Mouse (Mus musculus): ENCODE measurements around the gene Mpp2.

Mpp2 gene

DNA sequence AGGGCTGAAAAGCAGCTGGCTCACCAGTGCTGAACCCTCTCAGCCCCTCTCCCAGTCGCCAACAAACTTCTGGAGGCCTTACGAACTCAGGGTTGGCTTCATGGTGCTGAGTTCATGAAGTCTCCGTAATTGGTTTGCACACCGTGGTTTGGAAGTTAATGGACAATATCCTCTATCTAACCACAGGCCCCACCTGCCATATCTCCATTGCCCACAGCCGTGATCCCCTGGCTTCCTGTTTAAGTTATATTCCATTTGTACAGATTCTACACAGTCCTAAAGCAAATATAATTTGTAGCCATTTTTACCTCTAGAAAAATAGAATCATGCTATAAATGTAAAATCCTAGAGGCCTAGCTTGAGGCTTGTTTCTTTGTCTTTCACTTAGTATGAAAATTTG, 15.6 kb downstream of the Mpp2 start:
- DNase-seq (ENCODE audit: low read depth, low spot score) = no peak

DNA sequence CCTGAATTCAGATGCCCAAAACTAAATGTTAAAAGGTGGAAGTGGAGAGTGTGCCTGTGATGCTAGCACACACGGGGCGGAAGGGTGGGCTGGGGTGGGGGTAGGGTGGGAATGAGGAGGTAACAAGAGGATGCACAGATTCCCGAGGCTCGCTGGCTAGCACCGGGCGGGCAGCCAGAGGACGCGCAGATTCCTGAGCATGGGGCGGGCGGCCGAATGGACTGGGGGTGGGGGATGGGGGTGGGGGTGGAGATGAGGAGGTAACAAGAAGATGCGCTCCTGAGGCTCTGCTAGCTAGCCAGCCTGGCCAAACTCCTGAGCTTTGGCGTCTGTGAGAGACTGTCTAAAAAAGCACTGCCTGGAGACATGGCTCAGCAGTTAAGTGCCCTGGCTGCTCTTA, 17.9 kb downstream of the Mpp2 start:
- DNase-seq (ENCODE audit: low read depth, low spot score) = no peak

- no peak for DNase-seq (ENCODE audit: low read depth, low spot score)
Observed at GRCm38 (mm10) chr11:102069633-102070032, 18.7 kb downstream of the Mpp2 start.

DNA sequence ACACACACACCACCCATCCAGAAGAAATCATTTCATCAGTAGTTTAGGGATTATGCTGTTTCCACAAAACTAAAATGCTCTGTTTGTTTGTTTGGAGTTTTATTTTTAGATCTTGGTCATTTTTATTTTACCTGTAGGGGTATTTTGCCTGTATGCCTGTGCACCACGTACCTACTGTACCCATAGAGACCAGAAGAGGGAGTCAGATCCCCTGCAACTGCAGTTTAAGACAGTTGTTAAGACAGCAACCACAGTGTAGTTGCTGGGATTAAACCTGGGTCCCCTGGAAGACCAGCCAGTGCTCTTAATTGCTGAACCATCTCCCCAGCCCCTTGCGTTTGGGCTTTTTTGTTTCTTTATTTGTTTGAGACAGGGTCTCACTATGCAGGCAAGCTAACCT, 19.3 kb downstream of the Mpp2 start:
- DNase-seq (ENCODE audit: low read depth, low spot score) = no peak

DNA sequence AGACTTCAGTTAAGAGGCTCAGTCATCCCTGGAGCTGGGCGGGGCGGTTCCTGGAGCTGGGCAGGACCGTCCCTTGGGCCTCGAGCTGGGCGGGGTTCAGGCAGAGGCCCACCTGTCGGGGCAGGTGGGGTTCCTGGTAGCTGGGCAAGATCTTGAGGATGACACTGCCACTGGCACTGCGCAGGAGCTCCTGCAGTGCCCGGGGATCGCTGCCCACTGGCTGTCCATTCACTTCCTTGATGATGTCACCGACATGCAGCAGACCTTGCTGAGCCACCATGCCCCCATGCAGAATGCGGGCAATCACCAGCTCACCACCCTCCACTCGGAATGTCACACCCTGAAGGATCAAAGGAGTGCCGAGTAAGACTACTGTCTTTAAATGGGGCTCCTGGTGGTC, 25.2 kb downstream of the Mpp2 start:
- no peak for DNase-seq (ENCODE audit: low read depth, low spot score)

- DNase-seq (ENCODE audit: low read depth, low spot score) = no peak
Observed at GRCm38 (mm10) chr11:102061941-102062473, 26.3 kb downstream of the Mpp2 start.

DNA sequence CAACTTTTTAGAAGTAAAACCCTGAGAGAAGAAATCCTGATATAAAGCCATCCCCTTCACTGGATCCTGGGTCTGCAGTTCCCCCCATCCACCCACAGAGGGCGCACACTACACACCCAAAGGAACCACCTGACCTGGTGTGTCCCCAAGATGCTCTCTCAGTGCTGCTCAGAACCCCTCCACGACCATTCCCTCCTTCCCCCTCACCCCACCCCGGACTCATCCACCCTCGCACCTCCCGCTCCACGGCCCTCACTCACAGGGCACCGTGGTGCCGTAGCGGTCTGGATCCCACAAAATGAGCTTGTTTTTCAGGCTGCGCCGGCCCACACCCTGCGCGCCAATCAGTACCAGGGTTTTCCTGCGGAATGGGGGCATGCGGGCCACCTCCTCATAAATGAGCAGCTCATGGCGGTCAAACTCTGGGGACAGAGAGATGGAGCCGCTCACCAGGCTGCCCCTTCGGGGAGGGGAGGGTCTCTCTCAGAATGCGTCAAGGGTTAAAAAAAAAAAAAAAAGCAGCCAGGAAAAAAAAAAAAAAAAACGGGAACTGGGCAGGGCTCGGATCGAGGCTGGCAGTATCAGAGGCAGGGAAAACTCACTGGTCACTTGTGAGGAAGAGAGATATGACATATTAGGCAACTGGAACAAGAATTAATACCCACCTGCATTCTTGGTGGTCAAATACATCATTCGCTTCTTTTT, 26.9 kb downstream of the Mpp2 start:
- DNase-seq (ENCODE audit: low read depth, low spot score) = peak; percentile 72

GRCm38 (mm10) chr11:102053847-102054246, 34.5 kb downstream of the Mpp2 start:
- peak; percentile 35 for DNase-seq (ENCODE audit: low read depth, low spot score)

GRCm38 (mm10) chr11:102053183-102053582, 35.1 kb downstream of the Mpp2 start:
- DNase-seq (ENCODE audit: low read depth, low spot score) = no peak

DNA sequence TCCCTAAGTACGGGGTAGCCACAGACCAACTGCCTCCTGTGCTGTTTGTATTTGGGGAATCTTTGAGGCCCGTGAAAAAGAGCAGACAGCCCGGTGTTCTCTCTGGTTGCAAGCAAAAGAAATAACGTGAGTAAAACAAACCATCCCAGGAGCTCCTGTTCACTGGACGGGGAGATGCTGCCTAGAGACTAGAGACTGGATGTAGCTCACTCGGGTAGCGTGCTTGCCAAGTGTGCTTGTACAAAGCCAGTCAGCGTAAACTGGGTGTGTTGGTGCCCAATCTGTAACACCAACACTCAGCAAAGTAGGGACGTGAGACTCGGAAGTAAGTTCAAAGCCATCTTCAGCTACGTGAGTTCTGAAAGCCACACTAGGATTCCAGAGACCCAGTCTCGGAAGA, 35.6 kb downstream of the Mpp2 start:
- no peak for DNase-seq (ENCODE audit: low read depth, low spot score)

DNA sequence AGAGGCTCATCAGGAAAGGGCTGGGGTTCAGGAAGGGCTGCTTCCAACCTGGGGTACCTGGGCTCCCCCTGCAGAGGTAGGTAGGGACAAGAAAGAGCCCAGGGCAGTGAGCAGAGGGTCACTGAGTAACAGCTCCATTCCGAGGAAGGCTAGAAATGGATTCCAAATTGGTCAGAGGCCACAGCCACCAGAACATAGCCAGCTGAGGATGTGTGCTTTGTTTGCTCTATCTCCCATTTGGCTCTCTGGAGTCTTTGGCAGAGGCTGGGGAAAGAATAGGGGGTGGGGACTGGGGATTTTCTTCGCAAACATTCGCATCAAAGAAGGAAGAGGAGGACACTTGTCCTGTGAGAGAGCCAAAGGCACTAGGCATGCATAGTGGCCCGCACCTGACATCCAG, 36.4 kb downstream of the Mpp2 start:
- no peak for DNase-seq (ENCODE audit: low read depth, low spot score)

DNA sequence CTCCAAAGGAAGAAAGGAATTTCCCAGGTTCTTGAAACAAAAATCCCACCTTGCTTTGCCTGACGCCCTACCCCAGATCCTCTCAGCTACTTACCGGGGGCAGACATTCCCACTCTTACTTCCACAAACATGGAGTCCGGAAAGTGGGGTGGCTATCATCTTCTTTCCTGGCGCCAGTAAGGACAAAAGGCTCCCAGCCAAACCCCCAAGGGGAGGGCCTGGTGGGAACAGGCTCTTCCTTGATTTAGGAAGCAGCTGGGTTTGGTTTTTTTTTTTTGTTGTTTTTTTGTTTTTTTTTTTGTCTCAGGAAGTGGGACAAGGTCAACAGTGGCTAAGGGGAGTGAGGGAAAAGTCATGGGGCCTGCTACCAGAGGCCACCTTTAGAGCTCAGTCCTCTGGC, 36.8 kb downstream of the Mpp2 start:
- DNase-seq (ENCODE audit: low read depth, low spot score) = no peak

DNA sequence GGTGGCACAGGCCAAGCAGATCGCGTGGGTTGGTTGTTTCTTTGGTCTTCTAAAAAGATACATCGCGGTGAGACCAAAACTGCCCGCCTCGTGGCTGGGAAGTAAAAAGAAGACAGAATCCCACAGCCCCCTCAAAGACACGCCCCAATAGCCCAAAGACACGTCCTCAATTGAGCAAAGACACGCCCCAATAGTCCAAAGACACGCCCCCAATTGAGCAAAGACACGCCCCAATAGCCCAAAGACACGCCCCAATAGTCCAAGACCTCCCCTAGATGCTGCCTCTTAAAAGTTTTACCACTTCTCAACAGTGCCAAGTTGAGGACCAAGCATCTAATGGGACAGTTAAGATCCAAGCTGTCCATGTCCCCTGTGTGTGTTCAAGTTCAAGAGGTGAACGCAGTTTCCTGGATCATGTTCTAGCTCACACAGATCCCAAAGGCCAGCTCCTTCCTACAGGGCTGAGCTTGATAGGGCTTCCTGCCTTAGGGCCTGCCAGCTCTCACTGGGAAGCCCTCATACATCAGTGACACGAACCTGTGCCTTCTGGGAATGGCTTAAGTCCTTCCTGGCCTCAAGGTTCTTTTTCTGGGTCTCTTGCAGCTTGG, 38.3 kb downstream of the Mpp2 start:
- DNase-seq (ENCODE audit: low read depth, low spot score) = no peak

DNA sequence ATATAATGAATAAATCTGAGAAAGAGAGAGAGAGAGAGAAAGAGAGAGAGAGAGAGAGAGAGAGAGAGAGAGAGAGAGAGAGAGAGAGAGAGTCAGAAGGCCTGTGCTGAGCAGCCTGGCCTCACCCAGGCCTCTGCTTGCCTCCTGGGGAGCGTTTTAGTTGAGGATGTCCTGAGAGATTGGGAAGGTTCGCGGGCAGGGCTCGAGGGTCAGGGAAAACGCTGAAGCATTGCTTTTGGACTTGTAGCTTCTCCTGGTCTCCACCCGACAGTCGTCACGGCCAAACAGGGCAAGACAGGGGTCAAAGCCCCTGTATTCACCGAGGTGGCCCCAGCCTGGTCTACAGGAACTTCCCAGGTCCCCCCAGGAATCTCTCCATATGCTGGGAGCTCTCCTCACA, 41.7 kb downstream of the Mpp2 start:
- DNase-seq (ENCODE audit: low read depth, low spot score) = no peak

- no peak for DNase-seq (ENCODE audit: low read depth, low spot score)
Observed at GRCm38 (mm10) chr11:102044691-102045212, 43.6 kb downstream of the Mpp2 start.

DNA sequence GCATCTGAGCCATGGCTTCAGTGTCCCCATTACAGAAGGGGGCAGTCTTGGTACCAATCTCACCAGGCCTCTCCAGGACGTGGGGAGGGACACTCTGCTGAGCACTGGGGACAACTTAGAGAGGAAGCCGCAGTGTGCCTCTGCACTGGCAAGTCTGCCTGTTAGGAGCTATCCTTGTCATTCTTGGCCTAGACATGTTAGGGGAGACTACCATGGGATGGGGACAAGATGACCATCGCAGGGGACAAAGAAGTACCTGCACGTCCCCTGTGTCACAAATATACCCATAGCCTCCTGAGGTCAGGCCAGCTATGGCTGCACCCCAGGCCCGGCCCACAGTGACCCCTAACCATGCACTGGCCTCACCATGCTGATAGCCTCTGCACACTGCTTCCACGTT, 44.9 kb downstream of the Mpp2 start:
- DNase-seq (ENCODE audit: low read depth, low spot score) = no peak

DNA sequence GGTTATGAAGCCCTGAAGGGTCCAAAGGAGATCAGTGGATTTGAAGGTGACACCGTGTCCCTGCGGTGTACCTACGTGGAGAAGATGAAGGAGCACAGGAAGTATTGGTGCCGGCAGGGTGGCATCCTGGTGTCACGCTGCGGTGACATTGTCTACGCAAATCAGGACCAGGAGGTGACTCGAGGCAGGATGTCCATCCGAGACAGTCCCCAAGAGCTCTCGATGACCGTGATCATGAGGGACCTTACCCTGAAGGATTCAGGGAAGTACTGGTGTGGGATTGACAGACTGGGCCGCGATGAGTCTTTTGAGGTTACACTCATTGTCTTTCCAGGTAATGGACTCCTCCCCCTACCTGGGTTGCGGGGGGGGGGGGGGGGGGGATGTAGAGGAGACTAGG, 45.3 kb downstream of the Mpp2 start:
- no peak for DNase-seq (ENCODE audit: low read depth, low spot score)

GRCm38 (mm10) chr11:102041350-102041949, 46.9 kb downstream of the Mpp2 start, which contains the start of gene Cd300lg:
Gene Cd300lg (plus strand): TSS chr11:102041509.
- DNase-seq (ENCODE audit: low read depth, low spot score) = no peak

DNA sequence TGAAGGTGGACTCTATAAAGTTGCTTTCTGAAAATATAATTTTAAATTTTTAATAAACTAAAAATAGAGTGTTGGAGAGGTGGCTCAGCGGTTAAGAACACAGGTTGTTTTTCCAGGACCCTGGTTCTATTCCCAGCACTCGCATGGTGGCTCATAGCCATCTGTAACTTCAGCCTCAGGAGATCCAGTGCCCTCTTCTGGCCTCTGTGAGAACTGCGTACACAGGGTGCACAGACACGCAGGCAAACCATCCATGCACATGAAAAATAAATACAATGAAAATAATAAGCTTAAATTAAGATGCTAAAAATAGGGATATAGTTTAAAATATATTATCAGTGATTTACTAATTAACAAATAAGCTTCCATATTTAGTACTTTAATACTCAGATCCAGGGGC, 47.7 kb downstream of the Mpp2 start:
- no peak for DNase-seq (ENCODE audit: low read depth, low spot score)

DNA sequence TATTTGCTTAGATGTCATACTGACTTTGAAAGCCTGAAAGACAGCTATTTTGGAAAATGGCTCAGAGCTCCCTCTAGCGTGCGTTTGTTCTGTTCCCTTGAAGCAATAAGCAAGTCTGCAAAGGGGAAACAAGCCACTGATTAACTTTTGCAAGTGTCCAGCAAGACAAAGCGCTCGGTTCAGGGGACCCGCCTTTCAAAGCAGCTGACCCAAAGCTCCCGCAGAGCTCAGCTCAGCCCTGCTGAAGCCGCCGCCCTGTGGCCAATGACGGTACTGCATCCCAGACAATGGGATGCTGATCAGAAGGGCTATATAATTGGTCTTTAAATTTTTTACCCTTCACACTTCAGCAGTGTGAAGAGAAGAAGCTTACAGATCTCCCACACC, 48.2 kb downstream of the Mpp2 start:
- peak; percentile 65 for DNase-seq (ENCODE audit: low read depth, low spot score)

DNA sequence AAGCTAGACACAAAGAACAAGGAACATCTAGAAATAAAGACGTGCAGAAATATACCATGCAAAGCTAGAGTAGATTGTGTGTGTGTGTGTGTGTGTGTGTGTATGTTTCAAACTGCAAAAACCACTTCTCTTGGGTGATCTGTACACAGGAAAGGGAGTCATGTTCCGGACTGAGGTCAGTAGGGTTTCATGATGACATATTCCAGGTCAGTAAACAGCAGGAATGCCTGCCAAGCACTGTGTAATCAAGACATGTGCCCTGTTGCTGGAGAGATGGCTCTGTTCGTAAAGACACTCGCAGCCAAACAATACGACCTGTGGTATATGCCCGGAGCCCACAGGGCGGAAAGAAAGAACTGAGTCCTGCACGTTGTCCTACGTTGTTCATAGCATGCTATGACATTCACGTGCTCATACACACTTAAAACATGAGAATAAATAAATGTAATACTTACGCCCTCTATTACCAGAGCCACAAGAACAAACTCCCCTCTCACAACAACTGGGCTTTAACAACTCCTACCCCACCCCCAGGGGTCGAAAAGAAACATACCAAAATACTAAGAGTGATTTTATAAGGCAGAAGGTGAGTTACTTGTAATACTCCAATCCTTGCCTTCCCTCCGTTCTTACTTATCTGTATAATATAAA, 48.7 kb downstream of the Mpp2 start:
- DNase-seq (ENCODE audit: low read depth, low spot score) = no peak

DNA sequence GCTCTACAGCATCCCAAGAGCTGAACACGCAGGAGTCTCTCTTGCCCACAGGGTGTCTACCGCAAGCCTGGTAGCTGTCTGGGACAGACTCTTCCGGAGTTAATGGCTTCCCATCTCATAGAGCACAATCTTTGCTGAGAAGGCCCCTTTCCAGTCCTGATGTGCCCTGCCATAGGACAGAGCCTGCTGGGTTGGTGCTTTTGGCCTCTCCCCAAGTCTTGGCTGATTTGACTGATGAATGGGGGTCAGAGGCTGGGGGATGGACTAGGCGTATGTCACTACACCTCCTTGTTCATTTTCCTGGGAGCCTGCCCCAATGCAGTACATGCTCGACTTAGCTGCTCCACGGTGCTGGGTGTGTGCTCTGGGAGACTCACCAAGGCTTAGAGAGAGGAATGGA, 50.5 kb downstream of the Mpp2 start:
- DNase-seq (ENCODE audit: low read depth, low spot score) = no peak
